Mouse (Mus musculus) cerebellum, postnatal 10 days (tissue): ENCODE measurements at regions not wholly inside any gene's neighbourhood (a gene's known extent, or its start where the extent isn't known, plus 50 kb on each side); places are given as distances from the start of the nearest gene placed in this dataset.

Source experiments
- DNase-seq, 2 experiments: peaks; one replicate each; pipeline ENCODE4 v3.0.0; 2021; ENCODE audit warnings: mixed read lengths in 2 of 2

GRCm38 (mm10) chr8:43407332-43407731 is 100.6 kb upstream of the Zfp42 start:
- DNase-seq, result peak; percentile 5 to 8

- DNase-seq, result no peak
Observed at GRCm38 (mm10) chr8:43393044-43393443, 86.3 kb upstream of the Zfp42 start.

- no peak for DNase-seq
Observed at GRCm38 (mm10) chr8:43390422-43391170, 83.8 kb upstream of the Zfp42 start.
